Mouse (Mus musculus) monocyte, adult 5-6 weeks (primary cell): Measurements from ENCODE around the gene AU022751. TPM values are rescaled to one million over a fixed set of nuclear protein-coding genes. Genes with fewer than 3 reads are reported as not detected.
"Not testable (repeated sequence)": the region's sequence is repeated elsewhere in the genome, so short reads cannot be mapped to it uniquely, and the experiment has no call there.

Source experiments
- ATAC-seq: fragments of 153-309, 156-312 bp; replicated peaks from 2 replicates; pipeline ENCODE4 v1.8.0; 2017; ENCODE audit warnings: mild to moderate bottlenecking; ENCODE audit not compliant: low TSS enrichment, insufficient number of reproducible peaks, severe bottlenecking, poor library complexity, low FRiP score
- total RNA-seq: library from RNA; stranded (forward); fragments of 200-1000, 200-491, 200-594 nt; gene quantifications from 3 replicates; pipeline ENCODE4 v1.2.3, GENCODE M21; 2017

Gene AU022751
- not detected in 3 replicates for total RNA-seq

- no peak for ATAC-seq
These were observed at the start of gene AU022751 for GRCm38 (mm10) chrX:6082954-6083680. Gene AU022751, minus strand, starts transcription at chrX:6083419.

GRCm38 (mm10) chrX:6091996-6092757 is 9.0 kb upstream of the AU022751 start:
- ATAC-seq: no peak

DNA sequence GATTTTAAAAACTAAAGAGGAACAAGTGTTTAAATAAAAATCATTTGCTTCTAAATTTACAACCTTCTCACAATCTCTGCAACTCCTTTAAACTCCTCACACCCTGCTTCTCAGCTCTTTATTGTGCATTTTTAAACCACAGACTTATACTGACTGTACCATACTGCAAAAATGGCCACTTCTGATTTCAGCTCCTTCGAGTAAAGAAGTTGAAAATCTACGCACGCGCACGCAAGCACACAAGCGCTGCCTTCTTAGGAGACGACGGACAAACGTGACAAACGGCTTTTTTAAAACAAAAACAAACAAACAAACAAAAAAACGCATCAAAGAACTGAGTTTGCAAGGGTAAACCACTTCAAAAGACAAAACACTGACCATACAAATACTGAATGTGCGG is 8.3 kb upstream of the AU022751 start:
- no peak for ATAC-seq

DNA sequence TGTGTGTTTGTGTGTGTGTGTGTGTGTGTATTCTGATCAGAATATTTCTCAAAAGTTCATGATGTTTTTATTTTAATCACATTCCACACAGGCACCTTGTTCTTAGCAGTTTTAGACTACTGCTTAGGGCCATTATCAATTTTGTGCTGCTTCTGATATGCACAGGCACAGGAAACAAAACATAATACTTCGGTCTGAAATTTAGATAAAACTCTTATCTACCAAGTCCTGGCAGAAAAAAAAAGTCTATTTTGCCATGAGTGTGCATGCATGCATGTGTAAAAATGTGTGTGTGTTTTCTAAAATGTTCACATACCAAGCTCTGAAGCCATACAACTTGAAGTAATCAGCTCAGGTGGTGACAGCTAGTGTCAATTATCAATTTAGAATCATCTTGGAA is 21.7 kb downstream of the AU022751 start:
- ATAC-seq: no peak

- ATAC-seq: not testable (repeated sequence)
These were observed 35.1 kb downstream of the AU022751 start for GRCm38 (mm10) chrX:6047936-6048614.

DNA sequence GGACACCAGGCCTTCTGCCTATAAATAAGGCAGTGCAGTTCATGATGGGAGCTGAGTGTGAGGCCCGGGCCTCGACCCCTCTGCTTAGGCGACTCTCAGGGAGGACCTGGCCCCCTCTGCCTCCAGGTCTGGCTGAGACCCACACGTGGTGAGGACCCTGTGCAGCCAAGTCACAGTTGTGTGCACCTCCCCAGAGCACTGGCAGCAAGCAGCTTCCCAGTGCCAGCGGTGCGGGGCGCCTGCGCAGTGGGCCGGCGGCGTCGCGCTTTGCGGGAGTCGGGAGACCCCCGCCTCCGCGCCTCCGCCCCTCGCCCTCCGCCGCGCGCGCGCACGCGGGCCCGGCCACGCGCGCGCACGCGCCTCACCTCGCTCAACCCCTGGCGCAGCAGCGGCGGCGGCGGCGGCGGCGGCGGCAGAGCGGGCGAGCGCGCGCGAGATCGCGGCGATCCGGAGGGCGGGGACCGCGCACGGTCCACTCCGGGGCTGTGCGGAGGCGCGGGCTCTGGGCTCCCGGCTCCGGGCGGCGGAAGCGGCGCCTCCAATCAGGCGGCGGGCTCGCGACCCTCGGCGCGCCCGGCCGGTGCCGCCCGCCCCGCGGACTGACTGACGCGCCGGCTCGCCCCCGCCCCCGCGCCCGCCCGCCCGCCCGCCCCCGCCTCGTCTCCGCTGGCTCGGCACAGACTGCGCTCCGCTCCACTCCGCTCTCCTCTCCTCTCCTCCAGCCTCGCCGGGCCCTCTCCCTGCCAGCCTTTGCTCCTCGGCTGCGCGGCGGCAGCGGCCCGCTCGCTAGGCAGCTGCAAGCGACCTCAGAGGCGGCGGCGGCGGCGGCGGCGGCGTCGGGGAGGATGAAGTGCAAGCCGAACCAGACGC is 35.9 kb downstream of the AU022751 start, which contains the start of gene Nudt11:
Gene Nudt11 (plus strand): TSS at position 388 of the 870 bp plus-strand sequence.
- ATAC-seq: not testable (repeated sequence)

Other genes with a start within 250 kb of the AU022751 start
- gene Nudt11, start 36.0 kb downstream of the AU022751 start, total RNA-seq: not detected in 3 replicates
- not detected in 3 replicates for gene Nudt10, start 89.6 kb upstream of the AU022751 start, total RNA-seq
- gene Bmp15, start 237.3 kb upstream of the AU022751 start, total RNA-seq: not detected in 3 replicates